Mouse (Mus musculus): ENCODE measurements around the gene Dnajc12. TPM values are rescaled to one million over a fixed set of nuclear protein-coding genes. Genes with fewer than 3 reads are reported as not detected.

The Dnajc12 gene
- total RNA-seq, 2 experiments from 2014 or later = 9.7 to 10.8 TPM

Other genes with a start within 250 kb of the Dnajc12 start
- gene Mypn, start 178.5 kb upstream of the Dnajc12 start, total RNA-seq (2021) = 100 to 1,000 TPM in 1 of 2 experiments, 10 to 100 TPM in 1; 96.7 to 105 TPM
- 10 to 100 TPM; 32.2 to 33.4 TPM for gene Herc4, start 138.6 kb upstream of the Dnajc12 start, total RNA-seq (2021)
- 10 to 100 TPM; 11.8 to 12.7 TPM for gene Sirt1, start 739 bp upstream of the Dnajc12 start, total RNA-seq (2021)
- not detected for gene Gm7075, start 39.3 kb downstream of the Dnajc12 start, total RNA-seq (2021)
- 10 to 100 TPM; 52.9 to 58.5 TPM for gene Ctnna3, start 47.7 kb downstream of the Dnajc12 start, total RNA-seq (2021)

Data from heart, postnatal 36 days (tissue).